Mouse (Mus musculus): ENCODE data around the gene Grtp1. TPM values are rescaled to one million over a fixed set of nuclear protein-coding genes. Genes with fewer than 3 reads are reported as not detected.
"Not testable (repeated sequence)": the region's sequence is repeated elsewhere in the genome, so short reads cannot be mapped to it uniquely, and the experiment has no call there.

The Grtp1 gene
- polyA plus RNA-seq, 1 experiment = 1.7 TPM

GRCm38 (mm10) chr8:13149866-13150265 is 50.6 kb downstream of the Grtp1 start:
- no peaks in the 10 kb centered on the region for H3K27me3 ChIP-seq (ENCODE audit: control insufficient read depth, insufficient read depth, low read length)
- H3K4me1 ChIP-seq (replicated peaks; ENCODE audit: control insufficient read depth, insufficient read depth, low read length) = no peaks in the 10 kb centered on the region
- WGBS = 95% methylated on average over 5 of the region's 5 CpGs
- TF ChIP-seq CTCF (IDR thresholded peaks at IDR 0.05; ENCODE audit: borderline replicate concordance, control insufficient read depth, extremely low read depth, insufficient read depth, low read length, poor library complexity) = no peak
- no peak for TF ChIP-seq POLR2A (IDR thresholded peaks at IDR 0.05; ENCODE audit: control insufficient read depth, extremely low read depth, insufficient read depth, low read length, poor library complexity)
- DNase-seq = no peak
- H3K4me3 ChIP-seq (ENCODE audit: control insufficient read depth, insufficient read depth, low read length) = no peak overlapping the region
- no peak overlapping the region for H3K27ac ChIP-seq (ENCODE audit: control insufficient read depth, insufficient read depth, low read length)
- H3K36me3 ChIP-seq (ENCODE audit: control insufficient read depth, insufficient read depth, low read length) = peaks cover 2% of the 10 kb centered on the region

GRCm38 (mm10) chr8:13149287-13149686 is 51.1 kb downstream of the Grtp1 start:
- Histone ChIP-seq H3K4me1 (replicated peaks; ENCODE audit: control insufficient read depth, insufficient read depth, low read length) (no peaks in the 10 kb centered on the region), H3K36me3 (ENCODE audit: control insufficient read depth, insufficient read depth, low read length) (peaks cover 8% of the 10 kb centered on the region), H3K27me3 (ENCODE audit: control insufficient read depth, insufficient read depth, low read length) (no peaks in the 10 kb centered on the region), H3K27ac (ENCODE audit: control insufficient read depth, insufficient read depth, low read length) (no peak overlapping the region), H3K4me3 (ENCODE audit: control insufficient read depth, insufficient read depth, low read length) (no peak overlapping the region)
- TF ChIP-seq POLR2A (IDR thresholded peaks at IDR 0.05; ENCODE audit: control insufficient read depth, extremely low read depth, insufficient read depth, low read length, poor library complexity) (no peak), CTCF (IDR thresholded peaks at IDR 0.05; ENCODE audit: borderline replicate concordance, control insufficient read depth, extremely low read depth, insufficient read depth, low read length, poor library complexity) (no peak)
- no peak for DNase-seq
- 94% methylated on average over 2 of the region's 2 CpGs for WGBS

DNA sequence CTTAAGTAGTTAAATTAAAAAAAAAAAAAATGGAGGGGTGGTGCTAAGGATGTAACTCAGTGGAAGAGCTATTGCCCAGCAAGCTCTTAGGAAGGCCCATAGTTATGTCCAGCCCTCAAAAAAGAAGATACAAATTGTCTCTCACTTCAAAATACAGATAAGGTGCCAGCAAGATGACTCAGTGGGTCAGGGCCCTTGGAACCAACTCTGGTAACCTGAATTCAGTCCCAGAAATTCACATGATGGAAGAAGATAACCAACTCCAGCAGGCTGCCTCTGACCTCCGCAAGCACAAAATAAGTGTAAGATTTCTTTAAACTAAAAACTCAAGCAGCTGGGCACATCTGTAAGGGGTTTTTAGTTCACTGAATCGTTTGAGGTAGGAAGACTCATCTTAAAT is 51.9 kb downstream of the Grtp1 start:
- H3K27me3 ChIP-seq (ENCODE audit: control insufficient read depth, insufficient read depth, low read length) = no peaks in the 10 kb centered on the region
- DNase-seq = no peak
- no peaks in the 10 kb centered on the region for H3K4me1 ChIP-seq (replicated peaks; ENCODE audit: control insufficient read depth, insufficient read depth, low read length)
- H3K27ac ChIP-seq (ENCODE audit: control insufficient read depth, insufficient read depth, low read length) = no peak overlapping the region
- H3K36me3 ChIP-seq (ENCODE audit: control insufficient read depth, insufficient read depth, low read length) = peaks cover 13% of the 10 kb centered on the region
- H3K4me3 ChIP-seq (ENCODE audit: control insufficient read depth, insufficient read depth, low read length) = no peak overlapping the region
- WGBS = 86% methylated on average over 2 of the region's 2 CpGs
- TF ChIP-seq CTCF (IDR thresholded peaks at IDR 0.05; ENCODE audit: borderline replicate concordance, control insufficient read depth, extremely low read depth, insufficient read depth, low read length, poor library complexity) = no peak
- TF ChIP-seq POLR2A (IDR thresholded peaks at IDR 0.05; ENCODE audit: control insufficient read depth, extremely low read depth, insufficient read depth, low read length, poor library complexity) = no peak

GRCm38 (mm10) chr8:13141681-13142080 is 58.7 kb downstream of the Grtp1 start:
- no peaks in the 10 kb centered on the region for H3K4me1 ChIP-seq (replicated peaks; ENCODE audit: control insufficient read depth, insufficient read depth, low read length)
- no peak overlapping the region for H3K4me3 ChIP-seq (ENCODE audit: control insufficient read depth, insufficient read depth, low read length)
- WGBS = over 99% methylated on average over 5 of the region's 5 CpGs
- TF ChIP-seq POLR2A (IDR thresholded peaks at IDR 0.05; ENCODE audit: control insufficient read depth, extremely low read depth, insufficient read depth, low read length, poor library complexity) (no peak), CTCF (IDR thresholded peaks at IDR 0.05; ENCODE audit: borderline replicate concordance, control insufficient read depth, extremely low read depth, insufficient read depth, low read length, poor library complexity) (no peak)
- no peak for DNase-seq
- H3K27me3 ChIP-seq (ENCODE audit: control insufficient read depth, insufficient read depth, low read length) = no peaks in the 10 kb centered on the region
- peaks cover 49% of the 10 kb centered on the region for H3K36me3 ChIP-seq (ENCODE audit: control insufficient read depth, insufficient read depth, low read length)
- H3K27ac ChIP-seq (ENCODE audit: control insufficient read depth, insufficient read depth, low read length) = no peak overlapping the region

- no peak overlapping the region for H3K27ac ChIP-seq (ENCODE audit: control insufficient read depth, insufficient read depth, low read length)
- WGBS = 96% methylated on average over 6 of the region's 6 CpGs
- H3K36me3 ChIP-seq (ENCODE audit: control insufficient read depth, insufficient read depth, low read length) = peaks cover 50% of the 10 kb centered on the region
- TF ChIP-seq POLR2A (IDR thresholded peaks at IDR 0.05; ENCODE audit: control insufficient read depth, extremely low read depth, insufficient read depth, low read length, poor library complexity) = no peak
- no peak for TF ChIP-seq CTCF (IDR thresholded peaks at IDR 0.05; ENCODE audit: borderline replicate concordance, control insufficient read depth, extremely low read depth, insufficient read depth, low read length, poor library complexity)
- no peak for DNase-seq
- H3K27me3 ChIP-seq (ENCODE audit: control insufficient read depth, insufficient read depth, low read length) = no peaks in the 10 kb centered on the region
- no peaks in the 10 kb centered on the region for H3K4me1 ChIP-seq (replicated peaks; ENCODE audit: control insufficient read depth, insufficient read depth, low read length)
- no peak overlapping the region for H3K4me3 ChIP-seq (ENCODE audit: control insufficient read depth, insufficient read depth, low read length)
Observed at GRCm38 (mm10) chr8:13139641-13140182, 60.7 kb downstream of the Grtp1 start.

GRCm38 (mm10) chr8:13132220-13132619 is 68.2 kb downstream of the Grtp1 start:
- peak; percentile 64 for DNase-seq
- H3K36me3 ChIP-seq (ENCODE audit: control insufficient read depth, insufficient read depth, low read length) = peaks cover 36% of the 10 kb centered on the region
- H3K27ac ChIP-seq (ENCODE audit: control insufficient read depth, insufficient read depth, low read length); H3K4me3 ChIP-seq (ENCODE audit: control insufficient read depth, insufficient read depth, low read length); H3K4me1 ChIP-seq (replicated peaks; ENCODE audit: control insufficient read depth, insufficient read depth, low read length); H3K27me3 ChIP-seq (ENCODE audit: control insufficient read depth, insufficient read depth, low read length): not testable (repeated sequence)
- 0 out of 2 replicates have a peak, but pooled peaks have one; percentile 35 for TF ChIP-seq CTCF (IDR thresholded peaks at IDR 0.05; ENCODE audit: borderline replicate concordance, control insufficient read depth, extremely low read depth, insufficient read depth, low read length, poor library complexity)
- 70% methylated on average over 9 of the region's 9 CpGs for WGBS

GRCm38 (mm10) chr8:13124897-13125296 is 75.5 kb downstream of the Grtp1 start:
- no peak for DNase-seq
- no peaks in the 10 kb centered on the region for H3K4me1 ChIP-seq (replicated peaks; ENCODE audit: control insufficient read depth, insufficient read depth, low read length)
- 85% methylated on average over 8 of the region's 8 CpGs for WGBS
- no peaks in the 10 kb centered on the region for H3K27me3 ChIP-seq (ENCODE audit: control insufficient read depth, insufficient read depth, low read length)
- H3K27ac ChIP-seq (ENCODE audit: control insufficient read depth, insufficient read depth, low read length) = no peak overlapping the region
- TF ChIP-seq POLR2A (IDR thresholded peaks at IDR 0.05; ENCODE audit: control insufficient read depth, extremely low read depth, insufficient read depth, low read length, poor library complexity) = no peak
- no peak for TF ChIP-seq CTCF (IDR thresholded peaks at IDR 0.05; ENCODE audit: borderline replicate concordance, control insufficient read depth, extremely low read depth, insufficient read depth, low read length, poor library complexity)
- peaks cover 18% of the 10 kb centered on the region for H3K36me3 ChIP-seq (ENCODE audit: control insufficient read depth, insufficient read depth, low read length)
- no peak overlapping the region for H3K4me3 ChIP-seq (ENCODE audit: control insufficient read depth, insufficient read depth, low read length)
